Mouse (Mus musculus) MEL (cell line): ENCODE data around the gene AI854703.

Experiments
- POLR2A ChIP-seq, 2 experiments: IDR thresholded peaks; 2 replicates each; pipeline ENCODE4 v1.6.1; 2011 to 2012; ENCODE audit warnings: low read length in 2 of 2, mild to moderate bottlenecking in 2 of 2, control low read depth in 1 of 2, improper control_type of control experiment in 1 of 2, low read depth in 1 of 2, moderate library complexity in 1 of 2; ENCODE audit not compliant: control insufficient read depth in 1 of 2, insufficient read depth in 1 of 2, poor library complexity in 1 of 2
- ZNF384 ChIP-seq: IDR thresholded peaks from 2 replicates; pipeline ENCODE4 v1.6.1; 2012; ENCODE audit warnings: low read depth, mild to moderate bottlenecking, inconsistent platforms, low read length, improper control_type of control experiment

DNA sequence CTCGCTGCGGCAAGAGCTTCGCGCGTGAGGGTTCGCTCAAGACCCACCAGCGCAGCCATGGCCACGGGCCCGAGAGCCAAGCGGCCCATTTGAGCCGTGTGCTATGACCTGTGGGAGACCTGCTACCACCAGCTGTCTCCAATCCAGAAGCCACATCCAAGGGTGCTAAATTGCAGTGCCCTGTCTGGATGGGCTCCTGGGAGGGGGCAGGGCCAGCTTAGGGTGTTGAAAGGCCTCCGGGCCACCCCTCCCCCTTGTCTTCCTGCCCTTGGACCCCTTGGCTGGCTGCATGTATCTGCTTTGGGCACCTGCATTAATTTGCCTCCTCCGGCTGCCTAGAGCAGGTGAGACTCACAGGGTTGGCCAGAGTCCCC lies 3.1 kb downstream of the AI854703 start:
- TF ChIP-seq POLR2A (IDR thresholded peaks at IDR 0.05; ENCODE audit: control insufficient read depth in 1 of 2, insufficient read depth in 1 of 2, low read depth in 1 of 2, low read length in 2 of 2, poor library complexity in 1 of 2) (no peak), ZNF384 (no peak)
